Comparison of ENCODE assay signal across 8 mouse cellular contexts in the genomic region with DNA sequence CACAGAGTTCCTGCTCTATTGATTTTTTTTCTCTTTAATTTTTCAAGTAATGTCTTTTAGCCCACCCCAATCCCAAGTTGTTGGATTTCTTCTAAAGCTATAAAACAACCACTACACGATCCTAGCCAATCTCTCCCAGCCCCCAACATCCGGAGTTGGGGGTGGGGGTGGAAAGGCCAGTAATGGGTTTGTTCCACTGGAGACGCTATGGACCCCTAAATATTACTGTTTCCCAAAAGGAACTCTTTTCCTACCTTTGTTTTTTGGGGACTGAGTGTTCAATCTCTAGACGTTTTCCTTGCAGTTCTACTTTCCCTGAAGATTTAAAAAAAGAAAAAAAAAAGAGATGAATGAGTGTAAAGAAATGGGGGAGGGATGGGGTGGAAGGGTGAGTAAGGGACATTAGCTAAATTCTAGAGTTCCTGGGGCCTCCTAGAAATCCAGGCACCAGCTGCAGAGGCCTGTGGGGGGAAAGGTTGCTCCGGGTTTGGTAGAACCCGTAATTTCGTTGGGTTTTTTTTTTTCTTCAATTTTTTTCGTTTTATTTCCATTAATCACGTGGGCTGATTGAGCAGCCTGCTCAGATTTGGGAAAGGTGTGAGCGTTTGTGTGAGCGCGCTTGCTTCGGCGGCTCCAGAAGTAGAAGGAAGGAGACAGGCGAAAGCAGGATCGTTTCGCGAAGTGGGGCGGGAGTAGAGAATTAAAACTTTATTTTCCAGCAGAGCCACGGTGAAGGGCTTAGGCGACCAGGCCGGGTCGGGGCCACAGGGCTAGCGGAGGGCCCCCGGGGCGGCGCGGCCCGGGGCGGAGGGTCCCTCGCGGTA. TPM values are rescaled to one million over a fixed set of nuclear protein-coding genes. Genes with fewer than 3 reads are reported as not detected.
DNase-seq lines count a peak whose midpoint lies in the region; ATAC-seq and TF ChIP-seq lines count a peak whose summit lies in the region.
"Had no signal": no experiment of that assay in that cellular context is flagged by ENCODE, and none has a peak within 500 bp of the region (broad histone marks: within the 10 kb centered on the region; RNA-seq: fewer than 3 reads in every experiment).

No protein-coding gene starts in this region.

- peak overlapping the region; percentile 82 for H3K4me2 ChIP-seq in forebrain, embryonic 15.5 days (replicated peaks)
- H3K4me2 ChIP-seq in limb, embryonic 13.5 days (replicated peaks), result peak overlapping the region; percentile 91
- peak overlapping the region; percentile 92 for H3K4me2 ChIP-seq in stomach, embryonic 16.5 days (ENCODE audit: low read depth, low read length)

- no peak for TF ChIP-seq CTCF in testis, adult 2 months (IDR thresholded peaks at IDR 0.05; ENCODE audit: control insufficient read depth, insufficient read depth, insufficient replicate concordance, low read depth, low read length)

- peak overlapping the region; percentile 88 for H3K4me3 ChIP-seq in testis, adult 2 months (ENCODE audit: control insufficient read depth, low read depth, low read length)
- peak overlapping the region; percentile 74 for H3K4me3 ChIP-seq in forebrain, embryonic 15.5 days
- peak overlapping the region; percentile 93 for H3K4me3 ChIP-seq in limb, embryonic 13.5 days
- peak overlapping the region; percentile 84 for H3K4me3 ChIP-seq in stomach, embryonic 16.5 days (replicated peaks; ENCODE audit: low read length)

- peaks cover 6% of the 10 kb centered on the region for H3K27me3 ChIP-seq in testis, adult 2 months (ENCODE audit: control insufficient read depth, insufficient read depth, low read length)
- H3K27me3 ChIP-seq in forebrain, embryonic 15.5 days, result no peaks in the 10 kb centered on the region
- no peaks in the 10 kb centered on the region for H3K27me3 ChIP-seq in limb, embryonic 13.5 days
- 0 out of 2 replicates have a peak, but pooled peaks cover 3% of the 10 kb centered on the region for H3K27me3 ChIP-seq in stomach, embryonic 16.5 days (ENCODE audit: control insufficient read depth, insufficient read depth, low read length)

- H3K4me1 ChIP-seq in testis, adult 2 months (ENCODE audit: control insufficient read depth, insufficient read depth, low read length), result peaks cover 9% of the 10 kb centered on the region
- H3K4me1 ChIP-seq in forebrain, embryonic 15.5 days, result peaks cover 42% of the 10 kb centered on the region
- H3K4me1 ChIP-seq in limb, embryonic 13.5 days, result peaks cover 46% of the 10 kb centered on the region
- peaks cover 30% of the 10 kb centered on the region for H3K4me1 ChIP-seq in stomach, embryonic 16.5 days (ENCODE audit: control insufficient read depth, insufficient read depth, low read length)

- WGBS in forebrain, embryonic 15.5 days, result under 1% methylated on average over 32 of the region's 32 CpGs
- WGBS in limb, embryonic 13.5 days, result under 1% methylated on average over 32 of the region's 32 CpGs
- WGBS in stomach, embryonic 16.5 days, result 1% methylated on average over 32 of the region's 32 CpGs

- H3K27ac ChIP-seq in testis, adult 2 months (ENCODE audit: control insufficient read depth, insufficient read depth, low read depth, low read length), result peak overlapping the region; percentile 45; the same call in 1 of the 2 replicates
- H3K27ac ChIP-seq in forebrain, embryonic 15.5 days (replicated peaks), result peak overlapping the region; percentile 97
- peak overlapping the region; percentile 99 for H3K27ac ChIP-seq in limb, embryonic 13.5 days
- H3K27ac ChIP-seq in stomach, embryonic 16.5 days (ENCODE audit: low read length), result peak overlapping the region; percentile 92

- no peaks in the 10 kb centered on the region for H3K9me3 ChIP-seq in forebrain, embryonic 15.5 days
- H3K9me3 ChIP-seq in limb, embryonic 13.5 days, result no peaks in the 10 kb centered on the region
- H3K9me3 ChIP-seq in stomach, embryonic 16.5 days (replicated peaks; ENCODE audit: control insufficient read depth, low read length), result no peaks in the 10 kb centered on the region

- H3K36me3 ChIP-seq in testis, adult 2 months (ENCODE audit: control insufficient read depth, insufficient read depth, low read length), result no peaks in the 10 kb centered on the region
- no peaks in the 10 kb centered on the region for H3K36me3 ChIP-seq in forebrain, embryonic 15.5 days
- no peaks in the 10 kb centered on the region; the same call in 1 of the 2 replicates for H3K36me3 ChIP-seq in limb, embryonic 13.5 days
- no peaks in the 10 kb centered on the region for H3K36me3 ChIP-seq in stomach, embryonic 16.5 days (ENCODE audit: control insufficient read depth, insufficient read depth, low read length)

- TF ChIP-seq POLR2A in testis, adult 2 months (IDR thresholded peaks at IDR 0.05; ENCODE audit: control insufficient read depth, low read depth, low read length), result no peak

- no peak for DNase-seq in testis, postnatal 14 days (ENCODE audit: low spot score)
- no peak for DNase-seq in thymus, postnatal 25 days
- no peak for DNase-seq in layer of hippocampus, adult 8-10 months (ENCODE audit: low spot score in 2 of 2)

- H3K9ac ChIP-seq in forebrain, embryonic 15.5 days (replicated peaks), result peak overlapping the region; percentile 64
- peak overlapping the region; percentile 95 for H3K9ac ChIP-seq in limb, embryonic 13.5 days
- peak overlapping the region; percentile 96 for H3K9ac ChIP-seq in stomach, embryonic 16.5 days (ENCODE audit: low read length)

- no peak for ATAC-seq in forebrain, embryonic 15.5 days (replicated peaks)
- no peak for ATAC-seq in limb, embryonic 13.5 days (ENCODE audit: low FRiP score, low read depth)
- ATAC-seq in stomach, embryonic 16.5 days (ENCODE audit: insufficient read depth, low FRiP score), result no peak

RNA-seq across cellular contexts. Expression of gene Igf2bp1, which starts 1.6 kb away (rescaled TPM):
- 6.5 and 8.1 TPM in 2 replicates for polyA plus RNA-seq in testis, adult 2 months (2012; rRNA removed)
- polyA plus RNA-seq in forebrain, embryonic 15.5 days (2015; fragmentation: Nextera tagmentation; extraction: Ambion mirVana), result 22.0 and 27.1 TPM in 2 replicates
- polyA plus RNA-seq in limb, embryonic 13.5 days (2015; fragmentation: Nextera tagmentation; extraction: Ambion mirVana), result 83.4 and 85.7 TPM in 2 replicates
- polyA plus RNA-seq in stomach, embryonic 16.5 days (2015; fragmentation: Nextera tagmentation; extraction: Ambion mirVana), result 24.1 and 26.7 TPM in 2 replicates
- not detected for total RNA-seq in layer of hippocampus, adult 8-10 months (2022)

RNA-seq across cellular contexts. Expression of gene Gip, which starts 20.2 kb away (rescaled TPM):
- polyA plus RNA-seq in testis, adult 2 months (2012; rRNA removed), result 2.2 and 2.6 TPM in 2 replicates
- polyA plus RNA-seq in forebrain, embryonic 15.5 days (2015; fragmentation: Nextera tagmentation; extraction: Ambion mirVana), result not detected in 2 replicates
- polyA plus RNA-seq in limb, embryonic 13.5 days (2015; fragmentation: Nextera tagmentation; extraction: Ambion mirVana), result not detected in 2 replicates
- polyA plus RNA-seq in stomach, embryonic 16.5 days (2015; fragmentation: Nextera tagmentation; extraction: Ambion mirVana), result 2.5 and 5.3 TPM in 2 replicates
- total RNA-seq in layer of hippocampus, adult 8-10 months (2022), result not detected
- polyA plus RNA-seq: cortical plate, adult 2 months had no signal

RNA-seq across cellular contexts. Expression of gene Snf8, which starts 30.5 kb away (rescaled TPM):
- polyA plus RNA-seq in testis, adult 2 months (2012; rRNA removed), result 51.8 and 56.4 TPM in 2 replicates
- polyA plus RNA-seq in forebrain, embryonic 15.5 days (2015; fragmentation: Nextera tagmentation; extraction: Ambion mirVana), result 136 and 142 TPM in 2 replicates
- 95.0 and 98.4 TPM in 2 replicates for polyA plus RNA-seq in limb, embryonic 13.5 days (2015; fragmentation: Nextera tagmentation; extraction: Ambion mirVana)
- polyA plus RNA-seq in stomach, embryonic 16.5 days (2015; fragmentation: Nextera tagmentation; extraction: Ambion mirVana), result 80.5 and 92.6 TPM in 2 replicates
- total RNA-seq in layer of hippocampus, adult 8-10 months (2022), result 100 to 1,000 TPM in 1 of 4 experiments, 10 to 100 TPM in 3; 88.0 to 114 (median 95.9) TPM

Comparison
In these comparisons a context has a peak if more than half of its experiments do, and no peak if none do; other contexts are left out.
1. H3K27ac ChIP-seq: peak in every context shown above with its lines; median percentile 99 in limb, embryonic 13.5 days; 97 in forebrain, embryonic 15.5 days; 92 in stomach, embryonic 16.5 days; 45 in testis, adult 2 months.